Mouse (Mus musculus): Measurements from ENCODE around the gene Pdzd3.

The Pdzd3 gene

GRCm38 (mm10) chr9:44250445-44250844, 826 bp downstream of the Pdzd3 start:
- DNase-seq (ENCODE audit: low spot score) = no peak

- peak; percentile 26 for DNase-seq (ENCODE audit: low spot score)
Measured at GRCm38 (mm10) chr9:44249181-44250146, 1.8 kb downstream of the Pdzd3 start.

- DNase-seq (ENCODE audit: low spot score) = no peak
Measured at GRCm38 (mm10) chr9:44247907-44248306, 3.4 kb downstream of the Pdzd3 start.

GRCm38 (mm10) chr9:44243621-44244020, 7.7 kb downstream of the Pdzd3 start:
- no peak for DNase-seq (ENCODE audit: low spot score)

GRCm38 (mm10) chr9:44241418-44241817, 9.9 kb downstream of the Pdzd3 start:
- no peak for DNase-seq (ENCODE audit: low spot score)

- no peak for DNase-seq (ENCODE audit: low spot score)
Measured at GRCm38 (mm10) chr9:44240911-44241310, 10.4 kb downstream of the Pdzd3 start.

GRCm38 (mm10) chr9:44240399-44240798, 10.9 kb downstream of the Pdzd3 start, which contains the start of gene Ccdc153:
Ccdc153 (plus strand) TSS chr9:44240676.
- DNase-seq (ENCODE audit: low spot score) = no peak

GRCm38 (mm10) chr9:44239447-44239846, 11.8 kb downstream of the Pdzd3 start:
- peak; percentile 62 for DNase-seq (ENCODE audit: low spot score)

GRCm38 (mm10) chr9:44238501-44239190, 12.6 kb downstream of the Pdzd3 start:
- DNase-seq (ENCODE audit: low spot score) = no peak

- DNase-seq (ENCODE audit: low spot score) = no peak
Measured at GRCm38 (mm10) chr9:44237128-44237527, 14.1 kb downstream of the Pdzd3 start.

GRCm38 (mm10) chr9:44236601-44237000, 14.7 kb downstream of the Pdzd3 start:
- DNase-seq (ENCODE audit: low spot score) = no peak

GRCm38 (mm10) chr9:44234479-44235427, 16.5 kb downstream of the Pdzd3 start:
- DNase-seq (ENCODE audit: low spot score) = no peak

- DNase-seq (ENCODE audit: low spot score) = peak; percentile 99
Measured at GRCm38 (mm10) chr9:44233802-44234478, 17.3 kb downstream of the Pdzd3 start, which contains the start of gene Cbl. Cbl (minus strand) TSS chr9:44234049.

- DNase-seq (ENCODE audit: low spot score) = peak; percentile 44
Measured at GRCm38 (mm10) chr9:44233021-44233801, 18.1 kb downstream of the Pdzd3 start.

GRCm38 (mm10) chr9:44231609-44232008, 19.7 kb downstream of the Pdzd3 start:
- peak; percentile 35 for DNase-seq (ENCODE audit: low spot score)

- DNase-seq (ENCODE audit: low spot score) = no peak
Measured at GRCm38 (mm10) chr9:44225993-44226392, 25.3 kb downstream of the Pdzd3 start.

- no peak for DNase-seq (ENCODE audit: low spot score)
Measured at GRCm38 (mm10) chr9:44213538-44213937, 37.7 kb downstream of the Pdzd3 start.

- DNase-seq (ENCODE audit: low spot score) = no peak
Measured at GRCm38 (mm10) chr9:44212406-44212805, 38.9 kb downstream of the Pdzd3 start.

GRCm38 (mm10) chr9:44209416-44209815, 41.9 kb downstream of the Pdzd3 start:
- no peak for DNase-seq (ENCODE audit: low spot score)

- no peak for DNase-seq (ENCODE audit: low spot score)
Measured at GRCm38 (mm10) chr9:44207840-44208239, 43.4 kb downstream of the Pdzd3 start.
